Mouse (Mus musculus) stomach, postnatal 0 days (tissue): ENCODE data around the gene Ehd4.

Experiments
- CTCF ChIP-seq: IDR thresholded peaks from 2 replicates; pipeline ENCODE4 v1.5.1; 2016; ENCODE audit warnings: antibody characterized with exemption, low read depth, mild to moderate bottlenecking, moderate library complexity
- EP300 ChIP-seq: optimal IDR thresholded peaks from 2 replicates; pipeline ENCODE3; 2016; ENCODE audit warnings: antibody characterized with exemption

DNA sequence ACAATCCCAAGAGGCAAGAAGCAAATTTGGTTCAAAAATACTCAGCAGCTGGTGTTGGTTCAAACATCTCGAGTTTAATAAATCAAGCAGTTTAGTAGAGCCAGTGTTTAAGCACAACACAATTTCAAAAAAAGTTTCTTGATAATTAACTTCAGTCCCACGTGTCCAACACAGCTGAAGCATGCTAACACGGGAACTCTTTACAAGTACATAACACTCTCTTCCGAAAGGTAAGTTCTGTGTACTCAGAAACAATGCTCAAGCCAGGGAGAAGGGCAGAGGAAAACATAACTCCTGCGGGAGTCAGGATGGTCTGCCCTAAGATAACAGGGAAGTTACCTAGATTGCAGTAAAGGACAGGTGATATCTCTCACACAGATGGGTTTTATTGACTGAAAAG lies 12.1 kb downstream of the Ehd4 start:
- TF ChIP-seq EP300 (no peak), CTCF (no peak)
